Mouse (Mus musculus) B cell, adult 2 months (primary cell): ENCODE data around the gene Pde4c.

Source experiments
- DNase-seq, 2 experiments: peaks; one replicate each; pipeline ENCODE4 v3.0.0; 2022

The Pde4c gene

DNA sequence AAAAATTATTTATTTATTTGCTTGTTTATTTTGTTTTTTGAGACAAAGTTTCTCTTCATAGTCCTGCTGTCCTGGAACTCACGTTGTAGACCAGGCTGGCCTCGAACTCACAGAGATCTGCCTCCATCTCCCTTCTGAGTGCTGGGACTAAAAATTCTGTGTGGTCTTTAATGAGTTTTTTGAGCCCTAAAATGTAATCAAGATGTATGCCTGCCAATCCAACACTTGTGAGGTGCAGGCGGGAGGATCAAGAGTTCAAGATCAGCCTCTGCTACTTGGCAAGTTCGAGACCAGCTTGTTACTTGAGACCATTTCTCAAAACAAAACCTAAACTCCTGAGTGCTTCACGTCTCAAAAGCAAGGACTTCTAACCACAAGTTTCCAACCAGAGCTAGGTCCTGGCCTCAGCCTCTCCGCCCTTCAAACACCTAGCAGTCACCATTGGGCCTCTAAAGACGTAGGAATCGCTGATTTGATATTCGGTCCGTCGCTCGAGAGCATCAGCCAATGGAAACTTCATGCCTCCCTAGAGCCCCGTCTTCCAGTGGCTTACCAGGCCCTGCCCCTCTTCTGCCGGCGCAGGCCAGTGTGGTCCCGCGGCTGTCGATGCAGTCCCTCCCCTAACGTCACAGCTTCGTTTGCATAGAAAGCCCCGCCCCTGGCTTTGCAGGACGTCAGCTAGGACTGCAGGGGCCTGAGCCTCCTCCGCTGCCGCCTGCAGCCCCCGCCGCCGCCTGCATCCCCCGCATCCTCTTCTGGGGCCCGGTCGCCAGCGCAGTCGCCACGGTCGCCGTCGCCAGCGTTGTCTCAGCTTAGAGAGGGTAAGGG, 30.7 kb downstream of the Pde4c start, which contains the start of gene Rab3a:
Gene Rab3a, plus strand, starts transcription at position 637 of the 828 bp plus-strand sequence.
- DNase-seq = peak; percentile 98 to 99

DNA sequence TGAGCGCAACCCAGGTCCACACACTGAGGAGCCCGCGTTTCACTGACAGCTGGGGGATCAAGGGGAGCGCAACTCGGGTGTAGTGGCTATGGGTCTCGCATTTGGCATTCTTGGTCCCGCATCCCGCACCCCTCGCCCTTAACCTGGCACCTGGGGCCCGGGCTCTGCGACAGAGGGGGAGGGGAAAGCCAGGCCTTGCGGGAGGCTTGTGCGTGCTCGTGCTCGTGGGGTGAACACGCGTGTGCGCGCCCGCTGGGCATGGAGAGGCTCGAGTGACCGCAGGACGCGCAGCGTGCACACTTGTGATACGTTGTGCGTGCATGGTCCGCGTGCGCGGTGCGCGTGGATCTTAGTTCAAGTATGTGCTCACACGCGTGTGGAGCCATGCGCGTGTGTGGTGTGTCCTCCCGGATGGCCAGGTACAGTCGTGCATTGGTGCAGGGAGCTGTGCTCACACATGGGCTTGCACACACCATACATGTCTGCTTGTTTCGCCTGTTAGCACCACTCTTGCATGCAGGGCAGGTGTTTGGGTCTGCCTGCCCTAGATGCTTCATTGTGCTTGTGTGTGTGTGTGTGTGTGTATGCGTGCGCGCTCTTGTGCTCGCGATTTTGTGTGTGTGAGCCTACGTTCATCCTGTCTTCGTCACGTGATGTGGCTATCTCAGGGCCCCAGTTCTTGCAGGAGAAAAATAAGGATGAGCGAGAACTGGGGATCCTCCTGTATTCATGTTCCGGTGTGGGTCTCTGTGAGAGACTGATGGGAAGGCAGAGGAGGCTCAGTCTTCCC, 31.5 kb downstream of the Pde4c start:
- DNase-seq = no peak

DNA sequence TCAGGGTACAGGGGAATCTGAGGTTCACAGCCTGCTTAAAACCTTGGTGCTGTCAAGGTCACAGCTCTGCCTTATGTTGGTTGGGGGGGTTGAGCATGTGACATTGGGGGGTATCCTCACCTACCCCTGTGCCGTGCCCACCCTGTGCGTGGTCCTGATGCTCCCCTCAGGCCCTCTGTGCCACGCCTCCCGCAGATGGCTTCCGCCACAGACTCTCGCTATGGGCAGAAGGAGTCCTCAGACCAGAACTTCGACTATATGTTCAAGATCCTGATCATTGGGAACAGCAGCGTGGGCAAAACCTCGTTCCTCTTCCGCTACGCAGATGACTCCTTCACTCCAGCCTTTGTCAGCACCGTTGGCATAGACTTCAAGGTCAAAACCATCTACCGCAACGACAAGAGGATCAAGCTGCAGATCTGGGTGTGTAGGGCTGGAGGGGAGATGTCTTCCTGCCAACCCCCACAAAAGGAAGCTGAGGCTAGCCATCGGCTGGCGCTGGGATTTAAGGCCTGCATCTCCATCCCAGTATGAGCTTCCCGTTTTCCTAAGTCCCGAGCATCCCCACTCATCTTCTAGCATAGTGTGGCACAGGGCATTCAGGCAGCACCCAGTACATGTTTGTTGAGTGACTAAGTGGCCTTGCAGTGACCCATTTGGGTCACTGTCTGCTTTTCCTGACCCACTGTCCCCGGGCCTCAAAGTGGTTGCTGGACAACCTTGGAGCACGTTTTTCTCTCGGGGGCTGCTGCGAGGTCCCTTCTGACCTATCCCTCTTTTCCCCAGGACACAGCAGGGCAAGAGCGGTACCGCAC, 32.3 kb downstream of the Pde4c start:
- no peak for DNase-seq

GRCm38 (mm10) chr8:70756476-70757040, 33.0 kb downstream of the Pde4c start:
- no peak for DNase-seq

GRCm38 (mm10) chr8:70757523-70758307, 34.2 kb downstream of the Pde4c start:
- DNase-seq = peak; percentile 47 to 54

DNA sequence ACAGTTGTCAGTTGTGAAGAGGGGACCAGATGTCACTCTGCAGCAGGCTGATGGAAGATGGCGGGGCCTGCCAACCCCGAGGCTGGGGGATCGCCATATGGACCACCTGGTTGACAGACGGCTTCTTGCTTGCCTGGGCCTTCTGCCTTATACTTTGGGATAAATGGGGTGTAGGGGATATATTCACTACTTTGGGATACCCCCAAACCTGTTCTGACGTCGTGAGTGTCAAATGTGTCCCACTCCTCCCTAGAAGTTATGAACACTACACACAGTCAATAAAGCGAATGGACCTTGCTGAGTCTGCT, 34.7 kb downstream of the Pde4c start:
- no peak for DNase-seq

GRCm38 (mm10) chr8:70758616-70759561, 35.4 kb downstream of the Pde4c start:
- DNase-seq = no peak

DNA sequence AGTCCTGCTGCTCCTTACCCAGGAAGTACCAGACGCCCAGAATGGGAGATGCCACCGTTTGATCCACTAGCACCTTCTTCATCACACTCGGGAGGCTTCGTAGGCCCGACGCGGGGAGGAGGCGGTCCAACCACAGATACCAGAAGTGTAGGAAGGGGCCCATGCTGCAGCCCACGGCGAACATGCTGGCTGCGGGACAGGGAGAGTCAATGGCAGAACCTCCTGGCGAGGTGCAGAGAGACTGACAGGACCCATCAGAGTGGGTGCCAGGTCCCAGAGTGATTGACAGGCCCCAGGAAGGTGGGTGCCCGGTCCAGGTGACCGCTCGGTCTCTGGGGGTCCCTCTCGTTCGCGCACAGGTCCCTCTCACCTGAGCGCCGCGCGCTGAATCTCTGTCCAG, 36.8 kb downstream of the Pde4c start:
- no peak for DNase-seq

DNA sequence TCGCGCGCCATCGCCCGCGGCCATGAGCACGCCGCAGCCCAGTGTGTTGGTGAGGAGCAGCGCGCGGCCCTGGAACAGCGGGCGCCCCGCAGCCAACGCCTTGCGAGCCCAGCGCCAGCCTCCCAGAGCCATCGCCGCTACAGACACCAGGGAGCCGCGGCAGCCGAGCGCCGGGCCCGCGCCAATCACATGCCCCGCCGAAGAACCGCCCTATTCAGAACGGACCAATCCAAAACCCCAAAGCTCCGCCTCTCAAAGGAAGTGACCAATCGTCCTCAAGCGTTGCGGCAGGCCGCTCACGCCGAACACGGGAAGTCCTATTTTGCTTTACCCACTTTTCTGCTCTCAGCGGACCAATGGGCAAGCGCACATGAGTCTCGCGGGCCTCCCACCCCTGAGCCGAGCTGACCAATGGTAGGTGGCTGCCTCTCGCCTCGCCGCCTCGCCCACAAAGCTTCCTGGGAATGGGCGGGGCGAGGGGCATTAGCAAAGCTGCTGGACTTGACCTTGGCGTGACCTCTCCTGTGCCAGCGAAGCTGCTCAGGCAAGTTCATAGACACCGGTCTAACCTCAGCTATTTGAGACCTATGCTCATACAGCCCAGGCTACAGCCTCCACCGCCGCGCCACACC, 37.4 kb downstream of the Pde4c start, which contains the start of gene Mpv17l2:
Gene Mpv17l2, minus strand, starts transcription at position 172 of the 632 bp plus-strand sequence.
- DNase-seq = peak; percentile 88 to 90

DNA sequence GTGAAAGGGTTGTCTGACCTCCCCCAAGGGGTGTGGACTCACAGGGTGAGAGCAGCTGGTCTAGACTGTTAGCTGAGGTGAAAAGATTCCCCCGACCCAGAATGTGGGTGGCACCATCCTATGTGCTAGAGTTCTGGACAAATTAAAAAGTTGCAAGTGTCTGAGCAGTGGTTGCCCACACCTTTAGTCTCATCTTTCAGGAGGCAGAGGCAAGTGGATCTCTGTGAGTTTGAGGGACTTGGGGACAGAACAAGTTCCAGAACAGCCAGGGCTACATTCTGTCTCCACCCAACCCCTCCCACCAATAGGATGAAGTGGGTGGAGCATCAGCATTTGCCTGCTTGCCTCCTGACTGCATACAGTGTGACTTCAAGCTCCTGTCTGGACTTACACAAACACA, 38.6 kb downstream of the Pde4c start:
- DNase-seq = no peak

DNA sequence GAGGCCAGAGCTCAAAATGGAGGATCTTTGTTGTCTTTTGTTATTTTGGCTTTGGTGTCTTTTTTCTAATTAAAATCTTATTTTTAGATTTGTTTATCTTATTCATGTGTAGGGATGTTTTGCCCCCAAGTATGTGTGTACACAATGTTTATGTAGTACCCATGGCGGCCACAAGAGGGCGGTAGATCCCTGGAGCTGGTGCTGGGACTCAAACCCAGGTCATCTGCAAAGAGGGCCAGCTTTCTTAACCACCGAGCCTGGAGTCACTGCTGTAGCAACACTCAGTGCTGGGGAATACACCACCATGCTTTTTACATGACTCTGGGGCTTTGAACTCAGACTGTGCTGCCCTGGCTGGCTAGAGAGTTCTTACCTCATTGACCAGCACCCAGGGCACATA, 39.8 kb downstream of the Pde4c start:
- DNase-seq = peak; percentile 86 to 89

DNA sequence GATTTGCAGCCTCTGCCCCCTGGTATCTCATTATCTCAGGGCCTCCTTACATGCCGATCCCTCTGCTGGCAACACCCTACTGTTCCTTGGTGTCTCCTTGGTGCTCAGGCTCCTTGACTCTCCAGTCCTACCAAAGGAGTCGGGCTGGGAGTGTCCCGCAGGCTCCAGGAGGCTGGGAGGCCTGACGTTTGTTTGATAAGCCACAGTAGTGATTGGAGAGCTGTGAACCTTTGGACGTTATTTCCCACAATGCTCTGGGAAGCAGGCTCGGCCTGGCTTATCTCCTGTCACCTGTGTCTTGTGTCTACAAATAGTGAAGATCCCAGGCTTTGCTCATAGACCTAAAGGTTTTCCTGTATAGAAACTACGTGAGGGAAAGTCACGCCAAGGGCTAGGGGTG, 40.5 kb downstream of the Pde4c start:
- DNase-seq = no peak

GRCm38 (mm10) chr8:70764676-70765075, 41.2 kb downstream of the Pde4c start:
- DNase-seq = no peak

- DNase-seq = peak; percentile 53
Observed at GRCm38 (mm10) chr8:70765329-70765728, 41.8 kb downstream of the Pde4c start.

DNA sequence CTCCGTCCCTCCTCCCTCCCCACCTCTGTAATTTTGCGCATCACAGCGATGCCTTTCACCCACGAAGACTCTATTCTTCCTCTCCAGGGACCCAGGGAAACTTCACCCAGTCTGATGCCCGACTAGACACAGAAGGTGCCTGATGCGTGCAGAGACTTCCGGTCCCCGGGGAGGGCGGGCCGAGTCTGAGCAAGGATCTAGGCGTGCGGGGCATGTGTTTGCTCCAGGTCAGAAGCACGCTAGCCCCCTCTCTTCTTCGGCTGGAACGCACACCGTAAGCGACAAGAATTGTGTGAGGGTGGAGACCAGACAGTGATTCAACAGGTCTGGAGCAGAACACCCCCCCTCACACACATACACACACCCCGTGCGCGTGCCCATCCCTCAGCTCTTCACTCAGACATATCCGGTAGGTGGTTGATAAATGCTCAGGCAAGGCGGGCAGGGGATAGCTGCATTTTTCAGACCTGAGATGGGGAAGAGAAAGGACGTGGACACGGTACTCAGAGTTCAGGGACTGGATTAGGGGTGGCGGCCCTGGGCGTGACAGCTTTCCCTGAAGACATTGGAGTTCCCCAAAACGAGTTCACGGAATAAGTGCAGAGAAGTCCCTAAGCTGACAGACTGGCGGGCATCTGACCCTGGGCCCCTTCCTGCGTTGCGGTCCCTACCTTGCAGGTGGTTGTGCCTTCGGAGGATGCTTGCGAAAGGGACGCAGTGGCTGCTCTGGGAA, 42.5 kb downstream of the Pde4c start:
- peak; percentile 92 to 94 for DNase-seq

GRCm38 (mm10) chr8:70766571-70767440, 43.3 kb downstream of the Pde4c start:
- DNase-seq = peak; percentile 62 to 66

- DNase-seq = no peak
Observed at GRCm38 (mm10) chr8:70767503-70767902, 44.0 kb downstream of the Pde4c start.

- DNase-seq = peak; percentile 83 to 87
Observed at GRCm38 (mm10) chr8:70768231-70768776, 44.8 kb downstream of the Pde4c start.
